Mouse (Mus musculus): Measurements from ENCODE around the gene 5830473C10Rik. TPM values are rescaled to one million over a fixed set of nuclear protein-coding genes. Genes with fewer than 3 reads are reported as not detected.

5830473C10Rik gene
- total RNA-seq, 2 experiments from 2014 or later: not detected

Other genes starting within 250 kb of the 5830473C10Rik start
- gene Ankrd17, start 194.5 kb upstream of the 5830473C10Rik start, total RNA-seq (2021): 10 to 100 TPM; 88.8 to 91.5 TPM
- gene Gm9958, start 193.9 kb upstream of the 5830473C10Rik start, total RNA-seq (2021): 1 to 10 TPM; 2.2 to 3.4 TPM
- gene Alb, start 100.2 kb upstream of the 5830473C10Rik start, total RNA-seq (2021): 10 to 100 TPM in 1 of 2 experiments, 1 to 10 TPM in 1; 4.4 to 24.0 TPM
- gene Afp, start 70.4 kb upstream of the 5830473C10Rik start, total RNA-seq (2021): not detected
- gene Afm, start 42.2 kb upstream of the 5830473C10Rik start, total RNA-seq (2021): under 1 TPM in 1 of 2 experiments, not detected in 1; 0.40 TPM
- gene Rassf6, start 79.5 kb downstream of the 5830473C10Rik start, total RNA-seq (2021): 1 to 10 TPM; 1.5 to 2.8 TPM
- gene Cxcl5, start 198.3 kb downstream of the 5830473C10Rik start, total RNA-seq (2021): not detected
- gene Ppbp, start 207.4 kb downstream of the 5830473C10Rik start, total RNA-seq (2021): 1 to 10 TPM; 1.5 to 2.7 TPM
- 10 to 100 TPM; 13.5 to 20.6 TPM for gene Pf4, start 211.3 kb downstream of the 5830473C10Rik start, total RNA-seq (2021)
- gene Cxcl3, start 225.0 kb downstream of the 5830473C10Rik start, total RNA-seq (2021): not detected
- gene Cxcl15, start 233.4 kb downstream of the 5830473C10Rik start, total RNA-seq (2021): not detected